Comparison of ENCODE assay signal across 19 mouse cellular contexts in genomic region chr5:4526042-4526815, GRCm38 (mm10).
A peak's percentile ranks its signal among the peaks of the same experiment; 100 is the strongest.
DNase-seq lines count a peak whose midpoint lies in the region; ATAC-seq and TF ChIP-seq lines count a peak whose summit lies in the region.
"Had no signal": no experiment of that assay in that cellular context is flagged by ENCODE, and none has a peak within 500 bp of the region (broad histone marks: within the 10 kb centered on the region; RNA-seq: fewer than 3 reads in every experiment).

No protein-coding gene starts in this region.

- H3K9me3 ChIP-seq in neural tube, embryonic 15.5 days (replicated peaks), result no peaks in the 10 kb centered on the region
- H3K9me3 ChIP-seq in hindbrain, embryonic 10.5 days, result no peaks in the 10 kb centered on the region
- H3K9me3 ChIP-seq in midbrain, embryonic 15.5 days, result no peaks in the 10 kb centered on the region
- H3K9me3 ChIP-seq: G1E; liver, embryonic 15.5 days; neural tube, embryonic 13.5 days had no signal

- no peak for TF ChIP-seq CTCF in kidney, adult 2 months (conservative IDR thresholded peaks at IDR 0.05; ENCODE audit: insufficient read depth, insufficient read length, low read depth, low read length)

- no peak for TF ChIP-seq POLR2A in kidney, adult 2 months (IDR thresholded peaks at IDR 0.05; ENCODE audit: low read depth, low read length)

- no peaks in the 10 kb centered on the region for H3K27me3 ChIP-seq in kidney, adult 2 months (replicated peaks; ENCODE audit: control insufficient read depth, insufficient read depth, low read length)
- no peaks in the 10 kb centered on the region for H3K27me3 ChIP-seq in neural tube, embryonic 15.5 days (replicated peaks)
- H3K27me3 ChIP-seq in hindbrain, embryonic 10.5 days (ENCODE audit: insufficient read depth, poor library complexity, severe bottlenecking), result no peaks in the 10 kb centered on the region
- no peaks in the 10 kb centered on the region for H3K27me3 ChIP-seq in midbrain, embryonic 15.5 days (replicated peaks)
- H3K27me3 ChIP-seq: liver, embryonic 15.5 days; neural tube, embryonic 13.5 days had no signal

- no peak overlapping the region for H3K4me3 ChIP-seq in kidney, adult 2 months (ENCODE audit: insufficient read depth, low read depth, low read length)
- no peak overlapping the region for H3K4me3 ChIP-seq in neural tube, embryonic 15.5 days (replicated peaks)
- H3K4me3 ChIP-seq in hindbrain, embryonic 10.5 days, result no peak overlapping the region
- no peak overlapping the region for H3K4me3 ChIP-seq in midbrain, embryonic 15.5 days
- H3K4me3 ChIP-seq: liver, embryonic 15.5 days; neural tube, embryonic 13.5 days had no signal

- H3K9ac ChIP-seq in neural tube, embryonic 15.5 days (replicated peaks), result no peak overlapping the region
- no peak overlapping the region for H3K9ac ChIP-seq in midbrain, embryonic 15.5 days
- H3K9ac ChIP-seq: liver, embryonic 15.5 days; neural tube, embryonic 13.5 days had no signal

- H3K27ac ChIP-seq in kidney, adult 2 months (ENCODE audit: insufficient read depth, low read depth, low read length), result no peak overlapping the region
- no peak overlapping the region for H3K27ac ChIP-seq in neural tube, embryonic 15.5 days (replicated peaks)
- H3K27ac ChIP-seq in hindbrain, embryonic 10.5 days, result no peak overlapping the region
- no peak overlapping the region for H3K27ac ChIP-seq in midbrain, embryonic 15.5 days
- H3K27ac ChIP-seq: liver, embryonic 15.5 days; neural tube, embryonic 13.5 days had no signal

- DNase-seq in cerebellum, postnatal 4 days (ENCODE audit: low spot score in 2 of 2), result no peak
- peak; percentile 5 for DNase-seq in kidney, adult 2 months
- no peak for DNase-seq in kidney, postnatal 36 days
- DNase-seq in cerebellum, postnatal 10 days, result peak; percentile 10 to 28
- no peak for DNase-seq in hindbrain, embryonic 10.5 days (ENCODE audit: low spot score)
- DNase-seq: heart, postnatal 14 days; kidney, adult 9 months; right cerebral cortex, postnatal 4 days; thymus, postnatal 36 days had no signal

- WGBS in kidney, adult 2 months, result 69% methylated on average over 9 of the region's 9 CpGs
- 70% methylated on average over 9 of the region's 9 CpGs for WGBS in neural tube, embryonic 15.5 days
- 86% methylated on average over 9 of the region's 9 CpGs for WGBS in hindbrain, embryonic 10.5 days
- WGBS in midbrain, embryonic 15.5 days, result 87% methylated on average over 9 of the region's 9 CpGs

- H3K4me2 ChIP-seq in neural tube, embryonic 15.5 days, result no peak overlapping the region
- H3K4me2 ChIP-seq in midbrain, embryonic 15.5 days, result no peak overlapping the region
- H3K4me2 ChIP-seq: heart, embryonic 11.5 days; liver, embryonic 15.5 days; neural tube, embryonic 13.5 days had no signal

- peak; percentile 91 for ATAC-seq in cerebellum, adult (ENCODE audit: insufficient number of reproducible peaks, low FRiP score, low TSS enrichment)
- peak; percentile 55; the same call in 1 of the 2 replicates for ATAC-seq in neural tube, embryonic 15.5 days (ENCODE audit: low FRiP score)
- no peak for ATAC-seq in midbrain, embryonic 15.5 days (replicated peaks)
- ATAC-seq: CD4-positive, CD25-positive, alpha-beta regulatory T cell, adult 4 months; hindbrain, embryonic 16.5 days; lung, postnatal 0 days had no signal

- H3K4me1 ChIP-seq in kidney, adult 2 months (ENCODE audit: control insufficient read depth, insufficient read depth, low read length), result no peaks in the 10 kb centered on the region
- 0 out of 2 replicates have a peak, but pooled peaks cover 2% of the 10 kb centered on the region for H3K4me1 ChIP-seq in neural tube, embryonic 15.5 days
- H3K4me1 ChIP-seq in hindbrain, embryonic 10.5 days (replicated peaks), result peaks cover 12% of the 10 kb centered on the region
- peaks cover 11% of the 10 kb centered on the region; the same call in 1 of the 2 replicates for H3K4me1 ChIP-seq in midbrain, embryonic 15.5 days
- H3K4me1 ChIP-seq: liver, embryonic 15.5 days had no signal

- H3K36me3 ChIP-seq in kidney, adult 2 months (ENCODE audit: control insufficient read depth, insufficient read depth, low read length), result no peaks in the 10 kb centered on the region
- H3K36me3 ChIP-seq in neural tube, embryonic 15.5 days, result no peaks in the 10 kb centered on the region
- no peaks in the 10 kb centered on the region for H3K36me3 ChIP-seq in hindbrain, embryonic 10.5 days
- no peaks in the 10 kb centered on the region for H3K36me3 ChIP-seq in midbrain, embryonic 15.5 days (replicated peaks)
- H3K36me3 ChIP-seq: G1E; liver, embryonic 15.5 days; neural tube, embryonic 13.5 days had no signal

Comparison
In these comparisons a context has a peak if more than half of its experiments do, and no peak if none do; other contexts are left out.
1. DNase-seq: peak in kidney, adult 2 months (single experiment) and cerebellum, postnatal 10 days (2 of 2); none in cerebellum, postnatal 4 days (0 of 2), kidney, postnatal 36 days (0 of 2) and hindbrain, embryonic 10.5 days (single experiment).